Mouse (Mus musculus) ES-E14 (cell line): ENCODE measurements at regions not wholly inside any gene's neighbourhood (a gene's known extent, or its start where the extent isn't known, plus 50 kb on each side); places are given as distances from the start of the nearest gene placed in this dataset.

ENCODE experiments used
- CHD2 ChIP-seq: IDR thresholded peaks from 2 replicates; pipeline ENCODE4 v1.6.1; 2014; ENCODE audit warnings: mild to moderate bottlenecking, low read depth, low read length, inconsistent platforms
- HCFC1 ChIP-seq: IDR thresholded peaks from 2 replicates; pipeline ENCODE4 v1.6.1; 2012; ENCODE audit warnings: low read length, inconsistent platforms, borderline replicate concordance; ENCODE audit not compliant: insufficient read depth
- MAFK ChIP-seq: IDR thresholded peaks from 2 replicates; pipeline ENCODE4 v1.6.1; 2014; ENCODE audit warnings: mild to moderate bottlenecking, low read depth, low read length, inconsistent platforms; ENCODE audit not compliant: insufficient read depth

- TF ChIP-seq HCFC1, result no peak
- no peak for TF ChIP-seq CHD2
- TF ChIP-seq MAFK, result no peak
Observed at GRCm38 (mm10) chrX:11614237-11614636, 286.6 kb downstream of the H2al1j start.
